Mouse (Mus musculus) midbrain, embryonic 11.5 days (tissue): Measurements from ENCODE around the gene Tulp1. TPM values are rescaled to one million over a fixed set of nuclear protein-coding genes. Genes with fewer than 3 reads are reported as not detected.

Experiments used
- ATAC-seq: fragments of 200-750 bp; cut with Nextera tagmentation; 2 replicates; pipeline ENCODE4 v1.8.0; 2017; ENCODE audit warnings: moderate TSS enrichment, moderate library complexity; ENCODE audit not compliant: low FRiP score
- DNase-seq: peaks from one replicate; pipeline ENCODE4 v3.0.0; 2015; ENCODE audit warnings: low spot score; ENCODE audit errors: missing footprints
- H3K27ac ChIP-seq: fragments of 300-500 bp; sonication (generic); 2 replicates; pipeline ENCODE4 v1.5.1; 2014; ENCODE audit warnings: low read depth, low read length
- H3K27me3 ChIP-seq: fragments of 300-500 bp; sonication (generic); 2 replicates; pipeline ENCODE4 v1.6.1; 2014; ENCODE audit warnings: mild to moderate bottlenecking, low read length, moderate library complexity, mixed read lengths; ENCODE audit not compliant: control insufficient read depth, insufficient read depth
- H3K36me3 ChIP-seq: fragments of 300-500 bp; sonication (generic); 2 replicates; pipeline ENCODE4 v1.6.1; 2014; ENCODE audit warnings: mild to moderate bottlenecking, low read length, moderate library complexity, mixed read lengths; ENCODE audit not compliant: control insufficient read depth, insufficient read depth
- H3K4me1 ChIP-seq: fragments of 300-500 bp; sonication (generic); 2 replicates; pipeline ENCODE4 v1.6.1; 2014; ENCODE audit warnings: low read length; ENCODE audit not compliant: control insufficient read depth, insufficient read depth
- H3K4me2 ChIP-seq: fragments of 300-500 bp; sonication (generic); 2 replicates; pipeline ENCODE4 v1.6.1; 2014; ENCODE audit warnings: mild to moderate bottlenecking, moderate library complexity
- H3K4me3 ChIP-seq: fragments of 300-500 bp; sonication (generic); 2 replicates; pipeline ENCODE4 v1.5.1; 2014; ENCODE audit warnings: low read depth, low read length
- H3K9ac ChIP-seq: fragments of 300-500 bp; sonication (generic); 2 replicates; pipeline ENCODE4 v1.6.1; 2014; ENCODE audit warnings: low read length
- H3K9me3 ChIP-seq: fragments of 300-500 bp; sonication (generic); 2 replicates; pipeline ENCODE4 v1.6.1; 2016; ENCODE audit warnings: low read length; ENCODE audit not compliant: control insufficient read depth
- WGBS: fragments of 180-500 bp; shearing (Covaris S2); extraction: QIAGEN DNeasy Blood & Tissue Kit; methylation state at CpG from one replicate; pipeline ENCODE4 v1.1.7; 2014; 5-methylcytosine and 5-hydroxymethylcytosine counted together
- polyA plus RNA-seq: library from polyadenylated mRNA; unstranded; fragments of >200 nt; fragmentation: Nextera tagmentation; extraction: Ambion mirVana; gene quantifications from 2 replicates; pipeline ENCODE4 v1.2.1, GENCODE M21; 2014

Gene Tulp1
- polyA plus RNA-seq, 1 experiment from 2014 or later: 4.9 TPM

GRCm38 (mm10) chr17:28348211-28348610 lies 16.8 kb downstream of the Tulp1 start:
- ATAC-seq: no peak
- no peak overlapping the region for H3K9ac ChIP-seq
- H3K9me3 ChIP-seq: no peaks in the 10 kb centered on the region
- H3K36me3 ChIP-seq: no peaks in the 10 kb centered on the region
- peaks cover 17% of the 10 kb centered on the region for H3K27me3 ChIP-seq
- 51% methylated on average over 6 of the region's 6 CpGs for WGBS
- no peak for DNase-seq
- H3K27ac ChIP-seq: no peak overlapping the region
- H3K4me2 ChIP-seq: no peak overlapping the region
- peaks cover 27% of the 10 kb centered on the region for H3K4me1 ChIP-seq
- no peak overlapping the region for H3K4me3 ChIP-seq

- Histone ChIP-seq H3K9ac (no peak overlapping the region), H3K36me3 (no peaks in the 10 kb centered on the region), H3K4me2 (no peak overlapping the region), H3K27me3 (peaks cover 14% of the 10 kb centered on the region), H3K4me1 (peaks cover 27% of the 10 kb centered on the region), H3K4me3 (no peak overlapping the region), H3K9me3 (no peaks in the 10 kb centered on the region), H3K27ac (no peak overlapping the region)
- DNase-seq (no peak), ATAC-seq (no peak)
- 73% methylated on average over 10 of the region's 10 CpGs for WGBS
Observed at GRCm38 (mm10) chr17:28347327-28347726, 17.7 kb downstream of the Tulp1 start.

DNA sequence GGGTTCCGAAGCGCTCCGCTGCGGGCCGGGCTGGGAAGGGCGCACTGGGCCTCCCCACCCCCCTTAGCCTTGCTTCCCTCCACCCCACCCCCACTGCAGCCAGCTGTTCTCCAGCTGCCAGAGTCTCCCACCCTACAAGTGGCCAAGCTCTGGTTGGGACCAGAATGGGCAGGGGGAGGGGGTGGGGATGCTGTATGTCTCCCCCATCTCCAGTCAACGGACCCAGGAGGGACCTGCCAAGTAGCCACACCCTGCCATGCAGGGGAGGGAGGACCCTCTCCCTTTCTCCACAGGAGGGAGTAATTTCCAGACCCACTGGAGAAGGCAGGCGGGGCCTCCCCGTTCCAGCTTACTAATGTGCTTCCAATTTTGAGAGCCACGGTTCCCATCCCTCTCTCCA lies 19.1 kb downstream of the Tulp1 start:
- Histone ChIP-seq H3K4me1 (peaks cover 30% of the 10 kb centered on the region), H3K9me3 (no peaks in the 10 kb centered on the region), H3K4me2 (no peak overlapping the region), H3K27me3 (peaks cover 6% of the 10 kb centered on the region), H3K9ac (0 out of 2 replicates have a peak overlapping the region, but pooled peaks have one; percentile 24), H3K36me3 (no peaks in the 10 kb centered on the region), H3K27ac (no peak overlapping the region), H3K4me3 (no peak overlapping the region)
- ATAC-seq (no peak), DNase-seq (no peak)
- 6% methylated on average over 10 of the region's 10 CpGs for WGBS

DNA sequence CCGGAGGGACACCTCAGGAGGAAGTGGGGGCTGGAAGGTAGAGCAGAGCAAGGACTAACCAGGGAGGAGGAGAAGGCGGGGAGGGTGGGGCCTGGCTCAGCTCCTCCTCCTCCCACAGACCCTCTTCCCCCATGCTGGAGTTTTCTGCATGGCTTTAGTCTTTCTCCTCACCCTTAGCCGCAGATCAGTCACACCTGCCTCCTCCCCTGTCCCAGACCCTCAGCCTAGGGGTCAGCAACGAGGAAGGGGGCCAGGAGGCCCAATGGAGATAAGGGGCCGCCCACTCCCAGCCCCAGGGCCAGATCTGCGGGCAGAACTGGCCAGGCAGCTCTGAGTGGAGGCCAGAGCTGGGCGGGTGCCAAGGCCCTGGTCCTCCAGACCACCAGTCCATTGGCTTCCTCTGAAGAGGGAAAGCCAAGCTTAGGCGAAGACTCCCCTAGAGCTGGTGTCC lies 19.7 kb downstream of the Tulp1 start:
- H3K9me3 ChIP-seq: no peaks in the 10 kb centered on the region
- no peak overlapping the region for H3K4me2 ChIP-seq
- no peak overlapping the region for H3K27ac ChIP-seq
- H3K9ac ChIP-seq: 0 out of 2 replicates have a peak overlapping the region, but pooled peaks have one; percentile 24
- H3K4me1 ChIP-seq: peaks cover 32% of the 10 kb centered on the region
- no peaks in the 10 kb centered on the region for H3K36me3 ChIP-seq
- ATAC-seq: no peak
- no peak overlapping the region for H3K4me3 ChIP-seq
- WGBS: 4% methylated on average over 8 of the region's 8 CpGs
- no peak for DNase-seq
- peaks cover 6% of the 10 kb centered on the region for H3K27me3 ChIP-seq

GRCm38 (mm10) chr17:28344670-28345069 lies 20.4 kb downstream of the Tulp1 start:
- H3K9me3 ChIP-seq: no peaks in the 10 kb centered on the region
- 47% methylated on average over 3 of the region's 3 CpGs for WGBS
- H3K4me2 ChIP-seq: no peak overlapping the region
- no peak for DNase-seq
- H3K9ac ChIP-seq: no peak overlapping the region
- no peak overlapping the region for H3K27ac ChIP-seq
- no peak for ATAC-seq
- H3K27me3 ChIP-seq: peaks cover 6% of the 10 kb centered on the region
- H3K4me3 ChIP-seq: no peak overlapping the region
- H3K4me1 ChIP-seq: peaks cover 31% of the 10 kb centered on the region
- no peaks in the 10 kb centered on the region for H3K36me3 ChIP-seq

GRCm38 (mm10) chr17:28344050-28344607 lies 20.9 kb downstream of the Tulp1 start:
- peaks cover 6% of the 10 kb centered on the region for H3K27me3 ChIP-seq
- no peak overlapping the region for H3K4me3 ChIP-seq
- H3K9ac ChIP-seq: no peak overlapping the region
- H3K4me2 ChIP-seq: no peak overlapping the region
- H3K4me1 ChIP-seq: peaks cover 26% of the 10 kb centered on the region
- DNase-seq (no peak), ATAC-seq (no peak)
- no peaks in the 10 kb centered on the region for H3K36me3 ChIP-seq
- H3K27ac ChIP-seq: no peak overlapping the region
- 32% methylated on average over 4 of the region's 4 CpGs for WGBS
- H3K9me3 ChIP-seq: no peaks in the 10 kb centered on the region

DNA sequence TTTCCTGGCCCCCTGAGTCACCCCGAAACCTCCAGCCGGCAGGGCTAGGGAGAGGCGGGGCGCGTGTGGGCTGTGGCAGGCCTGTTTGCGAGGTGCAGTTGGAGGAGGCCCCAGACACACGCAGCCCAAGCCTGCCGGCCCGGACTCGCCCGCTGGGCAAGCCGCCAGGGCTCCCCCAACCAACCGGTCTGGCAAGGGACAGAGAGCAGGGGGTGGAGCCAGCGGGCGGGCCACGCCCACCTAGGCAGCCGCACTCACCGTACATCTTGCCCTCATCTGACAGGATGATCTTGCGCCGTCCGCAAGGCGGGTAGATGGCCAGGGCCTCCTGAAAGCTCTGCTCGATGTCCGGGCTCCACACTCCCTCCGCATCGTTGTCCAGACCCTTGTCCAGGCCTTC lies 23.9 kb downstream of the Tulp1 start:
- DNase-seq (no peak), ATAC-seq (peak; percentile 81)
- Histone ChIP-seq H3K4me2 (peak overlapping the region; percentile 43), H3K9me3 (no peaks in the 10 kb centered on the region), H3K36me3 (no peaks in the 10 kb centered on the region), H3K27ac (no peak overlapping the region), H3K9ac (peak overlapping the region; percentile 46), H3K27me3 (peaks cover 6% of the 10 kb centered on the region), H3K4me3 (no peak overlapping the region; the same call in 1 of the 2 replicates), H3K4me1 (peaks cover 16% of the 10 kb centered on the region)
- 6% methylated on average over 26 of the region's 26 CpGs for WGBS

DNA sequence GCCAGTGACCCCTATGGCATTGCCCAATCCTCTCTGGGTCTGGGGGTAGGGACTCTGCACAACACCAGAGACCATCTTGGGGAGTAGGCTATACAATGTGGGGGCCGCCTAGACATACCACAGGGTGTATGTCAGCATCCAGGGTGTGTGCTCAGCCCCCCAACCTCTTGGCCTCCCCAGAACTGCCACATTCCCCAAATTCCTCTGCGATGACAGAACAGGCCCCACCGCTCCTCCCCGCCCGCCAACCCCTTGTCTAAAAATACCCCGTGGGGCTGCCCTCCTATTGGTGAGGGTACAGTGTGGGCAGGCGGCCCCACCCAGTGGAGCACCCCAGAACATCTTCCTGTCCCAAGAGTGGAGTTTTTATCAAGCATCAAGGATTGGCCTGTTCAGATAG lies 24.4 kb downstream of the Tulp1 start:
- Histone ChIP-seq H3K36me3 (no peaks in the 10 kb centered on the region; the same call in 1 of the 2 replicates), H3K9me3 (no peaks in the 10 kb centered on the region), H3K27ac (no peak overlapping the region), H3K27me3 (peaks cover 6% of the 10 kb centered on the region), H3K4me1 (peaks cover 12% of the 10 kb centered on the region), H3K9ac (no peak overlapping the region; the same call in 1 of the 2 replicates), H3K4me3 (no peak overlapping the region), H3K4me2 (no peak overlapping the region)
- 80% methylated on average over 7 of the region's 7 CpGs for WGBS
- ATAC-seq (0 out of 2 replicates have a peak, but pooled peaks have one; percentile 12), DNase-seq (no peak)

GRCm38 (mm10) chr17:28337547-28337946 lies 27.5 kb downstream of the Tulp1 start:
- Histone ChIP-seq H3K4me1 (peaks cover 11% of the 10 kb centered on the region), H3K27ac (no peak overlapping the region), H3K4me3 (no peak overlapping the region), H3K36me3 (no peaks in the 10 kb centered on the region; the same call in none of the 2 replicates), H3K4me2 (no peak overlapping the region), H3K9ac (no peak overlapping the region), H3K27me3 (0 out of 2 replicates have a peak, but pooled peaks cover 3% of the 10 kb centered on the region), H3K9me3 (no peaks in the 10 kb centered on the region)
- 91% methylated on average over 7 of the region's 7 CpGs for WGBS
- DNase-seq (no peak), ATAC-seq (no peak)
